Mouse (Mus musculus) CD8-positive naive resting alpha-beta T cell, adult 2 months (primary cell): ENCODE data around the gene Cep128.
"Not testable (repeated sequence)": the region's sequence is repeated elsewhere in the genome, so short reads cannot be mapped to it uniquely, and the experiment has no call there.

Source experiments
- DNase-seq, 2 experiments: peaks; one replicate each; pipeline ENCODE4 v3.0.0; 2022; ENCODE audit warnings: low read depth in 2 of 2, low spot score in 2 of 2

The Cep128 gene

DNA sequence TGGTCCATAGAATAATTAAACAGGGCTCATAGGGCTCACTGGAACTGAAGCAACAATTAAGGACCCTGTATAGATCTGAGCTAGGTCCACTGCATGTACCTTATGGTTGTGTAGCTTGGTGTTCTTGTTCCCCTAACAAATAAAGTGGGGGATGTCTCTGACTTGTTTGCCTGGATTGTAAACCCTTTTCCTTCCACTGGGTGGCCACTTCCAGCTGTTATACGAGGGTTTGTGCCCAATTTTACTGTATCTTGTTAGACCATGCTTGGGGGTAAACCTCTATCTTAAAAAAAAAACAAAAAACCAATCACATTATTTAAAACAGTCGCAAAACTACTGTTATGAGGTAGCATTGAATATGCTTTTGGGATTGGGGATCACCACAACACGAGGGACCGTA is 402.2 kb downstream of the Cep128 start:
- no peak for DNase-seq

DNA sequence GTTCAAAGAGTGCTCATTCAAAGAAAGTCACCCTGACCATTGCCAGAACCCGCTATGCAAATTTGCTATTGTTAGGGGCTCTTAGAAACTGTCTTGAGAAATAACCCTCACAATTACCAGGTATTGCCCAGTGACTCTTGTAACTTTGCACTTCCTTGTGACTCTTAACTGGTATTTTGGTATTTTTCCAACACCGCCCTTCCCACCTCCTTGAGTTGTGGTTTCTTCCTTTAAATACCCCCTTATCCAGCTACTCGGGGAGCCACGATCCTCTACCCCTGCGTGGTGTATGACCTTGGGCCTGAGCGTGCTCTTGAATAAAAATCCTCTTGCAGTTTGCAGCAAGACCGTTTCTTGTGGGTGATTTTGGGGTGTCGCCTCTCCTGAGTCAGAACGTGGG is 407.8 kb downstream of the Cep128 start:
- DNase-seq: not testable (repeated sequence)

DNA sequence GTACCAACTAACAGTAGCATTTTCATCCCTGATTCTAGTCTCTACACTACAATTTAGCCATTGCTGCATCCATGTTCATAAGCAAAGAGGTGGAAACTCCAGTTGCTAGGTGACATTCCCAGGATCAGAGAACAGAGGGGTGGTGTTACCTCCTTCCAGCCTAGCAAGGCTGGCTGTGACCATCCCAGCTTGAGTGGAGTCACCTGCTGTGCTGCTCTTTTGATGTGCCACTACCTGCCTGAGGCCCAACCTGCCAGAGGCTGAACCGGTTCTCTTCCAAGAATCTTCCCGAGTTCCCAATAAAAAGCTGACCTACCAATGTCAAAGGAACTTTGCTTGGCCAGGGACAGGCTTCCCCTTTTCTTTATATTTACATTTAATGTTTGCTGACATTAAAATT is 408.8 kb downstream of the Cep128 start:
- no peak for DNase-seq

DNA sequence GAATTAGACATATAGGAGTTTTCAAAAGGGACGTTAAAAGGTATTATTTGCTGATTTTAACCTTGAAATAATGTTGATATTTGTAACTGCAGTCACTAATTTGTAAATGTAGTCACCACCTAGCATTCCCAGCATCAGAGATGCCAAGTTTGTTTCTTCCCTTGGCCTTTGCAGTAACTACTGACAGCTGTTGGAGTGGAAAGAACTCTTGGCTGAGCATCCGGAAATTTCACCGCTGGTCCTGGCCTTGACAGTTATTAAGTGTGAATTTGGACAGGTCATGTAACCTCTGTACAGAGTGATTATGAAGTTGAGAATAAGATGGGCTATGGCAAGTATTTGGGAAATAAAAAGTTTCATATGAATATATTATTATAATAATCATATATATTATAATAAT is 413.1 kb downstream of the Cep128 start:
- DNase-seq: no peak

DNA sequence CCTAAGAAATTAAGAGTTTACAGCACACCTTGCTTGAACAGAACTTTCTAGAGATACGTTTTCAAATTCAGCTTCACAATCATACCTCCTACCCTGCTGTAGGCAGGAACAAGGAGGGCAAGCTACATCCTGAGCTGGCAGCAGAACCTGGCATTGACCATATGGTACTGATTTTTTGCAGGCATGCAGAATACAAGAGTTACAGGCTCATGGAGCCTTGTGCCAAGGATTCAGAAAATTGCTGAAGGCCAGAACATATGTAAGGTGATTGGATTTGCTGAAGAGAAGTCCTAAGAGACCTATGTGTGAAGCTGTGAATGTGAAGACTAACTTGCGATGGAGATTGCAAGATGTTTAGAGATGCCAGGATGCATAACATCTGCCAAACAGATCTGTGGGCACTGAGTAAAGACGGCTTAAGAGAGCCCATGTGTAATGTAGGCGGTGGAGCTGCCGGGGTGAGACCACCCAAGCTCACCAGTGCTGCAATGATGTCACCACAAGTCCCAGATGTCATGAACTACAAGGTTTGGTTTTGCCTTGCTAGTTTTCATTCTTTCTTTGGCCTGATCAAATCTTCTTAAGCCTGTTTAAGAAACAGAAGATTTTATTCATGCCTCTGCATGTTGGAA is 422.7 kb downstream of the Cep128 start:
- DNase-seq: no peak

DNA sequence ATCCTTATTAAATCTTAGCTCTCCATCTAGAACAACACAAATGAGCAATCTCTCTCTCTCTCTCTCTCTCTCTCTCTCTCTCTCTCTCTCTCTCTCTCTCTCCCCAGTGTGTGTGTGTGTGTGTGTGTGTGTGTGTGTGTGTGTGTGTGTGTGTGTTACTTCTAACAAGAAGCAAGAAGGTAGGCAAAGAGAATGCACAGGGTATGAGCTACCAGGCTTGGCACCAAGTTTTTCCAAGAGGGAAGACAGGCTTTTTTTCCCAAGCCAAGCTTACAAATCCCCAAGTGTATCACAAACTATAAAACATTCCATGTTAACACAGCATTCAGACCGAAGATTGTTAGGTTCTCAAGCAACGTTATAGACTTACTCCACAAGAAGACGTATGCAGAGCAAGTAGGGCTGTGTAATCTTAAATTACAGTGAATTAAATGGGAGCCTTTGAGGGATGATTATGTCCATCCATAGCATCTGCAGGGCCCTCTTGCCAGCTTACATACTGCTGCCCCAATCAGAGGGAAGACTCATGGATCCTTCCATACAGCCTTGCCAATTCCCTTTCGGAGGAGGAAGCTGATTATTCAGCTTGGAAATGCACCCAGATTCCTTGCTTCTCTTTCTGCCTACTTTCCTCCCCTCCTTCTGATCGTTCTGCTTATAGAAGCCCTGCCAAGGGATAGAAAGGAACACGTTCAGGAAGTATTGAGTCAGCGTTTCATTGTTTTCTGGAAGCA is 429.3 kb downstream of the Cep128 start:
- no peak for DNase-seq
